In genomic region chr11:88131847-88132246, GRCm38 (mm10) we compare ENCODE assay signal across 8 mouse cellular contexts. TPM values are rescaled to one million over a fixed set of nuclear protein-coding genes. Genes with fewer than 3 reads are reported as not detected.
DNase-seq lines count a peak whose midpoint lies in the region; ATAC-seq and TF ChIP-seq lines count a peak whose summit lies in the region.

No protein-coding gene starts in this region.

- WGBS in spleen, adult 2 months: 3% methylated on average over 8 of the region's 8 CpGs
- 52% methylated on average over 8 of the region's 8 CpGs for WGBS in embryonic facial prominence, embryonic 13.5 days
- WGBS in liver, embryonic 12.5 days (ENCODE audit: insufficient replicate concordance): 17% methylated on average over 8 of the region's 8 CpGs
- 82% methylated on average over 8 of the region's 8 CpGs for WGBS in midbrain, embryonic 16.5 days

- H3K4me3 ChIP-seq in spleen, adult 2 months (ENCODE audit: extremely low read depth, insufficient read depth, insufficient read length): no peak overlapping the region
- H3K4me3 ChIP-seq in embryonic facial prominence, embryonic 13.5 days: no peak overlapping the region
- H3K4me3 ChIP-seq in liver, embryonic 12.5 days: no peak overlapping the region
- H3K4me3 ChIP-seq in midbrain, embryonic 16.5 days (ENCODE audit: low read depth, low read length): no peak overlapping the region

- no peaks in the 10 kb centered on the region for H3K9me3 ChIP-seq in embryonic facial prominence, embryonic 13.5 days
- no peaks in the 10 kb centered on the region for H3K9me3 ChIP-seq in liver, embryonic 12.5 days (replicated peaks)
- H3K9me3 ChIP-seq in midbrain, embryonic 16.5 days (replicated peaks; ENCODE audit: control insufficient read depth, low read length, poor library complexity, severe bottlenecking): no peaks in the 10 kb centered on the region

- intact Hi-C loops in heart, postnatal 36 days (cut with DNase I): loop anchor here (1.0 to 2.0 kb wide), 2 partner anchors 14 to 19 kb away; no protein-coding TSS in a partner anchor

- H3K9ac ChIP-seq in embryonic facial prominence, embryonic 13.5 days: no peak overlapping the region
- no peak overlapping the region for H3K9ac ChIP-seq in liver, embryonic 12.5 days
- H3K9ac ChIP-seq in midbrain, embryonic 16.5 days (ENCODE audit: low read depth, low read length): no peak overlapping the region

- H3K4me2 ChIP-seq in embryonic facial prominence, embryonic 13.5 days: no peak overlapping the region
- peak overlapping the region; percentile 45 for H3K4me2 ChIP-seq in liver, embryonic 12.5 days
- no peak overlapping the region for H3K4me2 ChIP-seq in midbrain, embryonic 16.5 days (ENCODE audit: low read length)

- peak overlapping the region; percentile 26; the same call in 1 of the 2 replicates for H3K27ac ChIP-seq in spleen, adult 2 months (ENCODE audit: insufficient read depth, low read length)
- peak overlapping the region; percentile 55 for H3K27ac ChIP-seq in embryonic facial prominence, embryonic 13.5 days
- H3K27ac ChIP-seq in liver, embryonic 12.5 days: 0 out of 2 replicates have a peak overlapping the region, but pooled peaks have one; percentile 1
- H3K27ac ChIP-seq in midbrain, embryonic 16.5 days (ENCODE audit: low read length): no peak overlapping the region

- no peak for TF ChIP-seq POLR2A in spleen, adult 2 months (IDR thresholded peaks at IDR 0.05; ENCODE audit: low read depth, low read length)

- no peaks in the 10 kb centered on the region for H3K27me3 ChIP-seq in spleen, adult 2 months (ENCODE audit: control insufficient read depth, insufficient read depth, low read length)
- H3K27me3 ChIP-seq in embryonic facial prominence, embryonic 13.5 days: no peaks in the 10 kb centered on the region
- H3K27me3 ChIP-seq in liver, embryonic 12.5 days (replicated peaks): peaks cover 23% of the 10 kb centered on the region
- H3K27me3 ChIP-seq in midbrain, embryonic 16.5 days (ENCODE audit: control insufficient read depth, insufficient read depth, low read depth, low read length): no peaks in the 10 kb centered on the region

- DNase-seq in spleen, adult 2 months (ENCODE audit: low read depth in 1 of 2, low spot score in 2 of 2): no peak
- DNase-seq in spleen, postnatal 14 days (ENCODE audit: low spot score in 2 of 2): no peak
- peak; percentile 73 to 82 for DNase-seq in heart, postnatal 36 days
- DNase-seq in ovary, postnatal 36 days (ENCODE audit: low spot score): peak; percentile 49

- peak; percentile 48; the same call in 1 of the 2 replicates for ATAC-seq in embryonic facial prominence, embryonic 13.5 days (ENCODE audit: insufficient number of reproducible peaks, insufficient read depth, low FRiP score, low TSS enrichment, low read depth)
- ATAC-seq in liver, embryonic 12.5 days: no peak
- ATAC-seq in midbrain, embryonic 16.5 days: no peak
- ATAC-seq in cerebellum, adult (ENCODE audit: insufficient number of reproducible peaks, low FRiP score, low TSS enrichment): no peak

- no peaks in the 10 kb centered on the region for H3K36me3 ChIP-seq in spleen, adult 2 months (ENCODE audit: control insufficient read depth, insufficient read depth, low read length)
- H3K36me3 ChIP-seq in embryonic facial prominence, embryonic 13.5 days: 0 out of 2 replicates have a peak, but pooled peaks cover 10% of the 10 kb centered on the region
- H3K36me3 ChIP-seq in liver, embryonic 12.5 days: no peaks in the 10 kb centered on the region
- no peaks in the 10 kb centered on the region for H3K36me3 ChIP-seq in midbrain, embryonic 16.5 days (ENCODE audit: control insufficient read depth, insufficient read depth, low read length)

- no peak for TF ChIP-seq CTCF in spleen, adult 2 months (IDR thresholded peaks at IDR 0.05; ENCODE audit: extremely low read depth, insufficient read depth, insufficient read length, insufficient replicate concordance)

- H3K4me1 ChIP-seq in spleen, adult 2 months (ENCODE audit: control insufficient read depth, insufficient read depth, insufficient read length): peaks cover 12% of the 10 kb centered on the region; the same call in 1 of the 2 replicates
- H3K4me1 ChIP-seq in embryonic facial prominence, embryonic 13.5 days: peaks cover 18% of the 10 kb centered on the region
- H3K4me1 ChIP-seq in liver, embryonic 12.5 days: peaks cover 24% of the 10 kb centered on the region
- 0 out of 2 replicates have a peak, but pooled peaks cover 4% of the 10 kb centered on the region for H3K4me1 ChIP-seq in midbrain, embryonic 16.5 days (ENCODE audit: control insufficient read depth, insufficient read depth, low read length)

RNA-seq across cellular contexts. Expression of gene Cuedc1, which starts 34.0 kb away (rescaled TPM):
- polyA plus RNA-seq in spleen, adult 2 months (2012; rRNA removed): 10.7 and 12.1 TPM in 2 replicates
- polyA plus RNA-seq in embryonic facial prominence, embryonic 13.5 days (2015; fragmentation: Nextera tagmentation; extraction: Ambion mirVana): 34.9 and 40.3 TPM in 2 replicates
- 10 to 100 TPM; 47.9 to 54.2 TPM for total RNA-seq in heart, postnatal 36 days (2021)
- polyA plus RNA-seq in liver, embryonic 12.5 days (2016; fragmentation: Nextera tagmentation; extraction: Ambion mirVana): 3.4 and 4.6 TPM in 2 replicates
- polyA plus RNA-seq in midbrain, embryonic 16.5 days (2015; fragmentation: Nextera tagmentation; extraction: Ambion mirVana): 46.1 and 54.7 TPM in 2 replicates

Comparison
In these comparisons a context has a peak if more than half of its experiments do, and no peak if none do; other contexts are left out.
1. DNase-seq: peak in heart, postnatal 36 days (2 of 2) and ovary, postnatal 36 days (single experiment); none in spleen, adult 2 months (0 of 2) and spleen, postnatal 14 days (0 of 2).